ENCODE assay signal across 9 mouse cellular contexts in the genomic region with DNA sequence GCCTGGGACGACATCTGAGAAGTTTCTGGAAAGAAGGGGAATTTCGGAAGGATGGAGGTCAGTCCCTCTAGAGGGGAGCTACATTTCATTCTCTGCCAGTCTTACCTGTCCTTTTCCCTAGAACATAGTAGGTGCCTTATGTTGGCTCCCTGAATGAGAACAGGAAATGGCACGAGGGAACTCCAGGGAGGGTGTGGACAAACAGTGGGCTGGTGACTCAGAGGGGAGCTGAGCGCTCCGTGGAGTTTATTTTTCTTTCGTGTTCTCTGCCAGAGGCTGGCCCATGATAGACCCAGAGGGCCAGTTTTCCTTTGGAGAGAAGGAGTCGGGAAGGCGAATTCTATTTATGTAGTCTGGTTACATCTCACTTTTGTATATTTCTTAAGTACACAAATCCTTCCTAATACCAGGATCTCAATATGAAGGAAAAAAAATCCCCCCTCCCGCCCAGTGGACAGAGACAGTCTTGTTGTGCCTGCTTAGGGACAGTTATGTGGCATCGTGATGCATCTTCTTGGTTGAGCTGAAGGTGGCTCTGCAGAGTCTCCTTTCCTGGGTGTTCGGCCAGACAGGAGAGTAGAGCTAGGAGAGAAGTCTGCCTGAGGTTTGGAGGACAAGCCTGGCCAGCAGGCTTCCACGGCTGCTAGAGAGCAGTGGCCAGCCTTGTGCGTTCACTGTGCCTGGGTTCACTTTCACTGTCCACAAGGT.
DNase-seq lines count a peak whose midpoint lies in the region; ATAC-seq and TF ChIP-seq lines count a peak whose summit lies in the region.
"Had no signal": no experiment of that assay in that cellular context is flagged by ENCODE, and none has a peak within 500 bp of the region (broad histone marks: within the 10 kb centered on the region; RNA-seq: fewer than 3 reads in every experiment).

No protein-coding gene starts in this region.

- H3K4me1 ChIP-seq in cortical plate, adult 2 months (ENCODE audit: control insufficient read depth, insufficient read depth, low read length), result no peaks in the 10 kb centered on the region
- no peaks in the 10 kb centered on the region for H3K4me1 ChIP-seq in midbrain, embryonic 10.5 days
- H3K4me1 ChIP-seq in forebrain, embryonic 16.5 days (replicated peaks; ENCODE audit: control insufficient read depth, insufficient read depth, low read length), result peaks cover 4% of the 10 kb centered on the region; the same call in 1 of the 2 replicates

- no peaks in the 10 kb centered on the region for H3K9me3 ChIP-seq in midbrain, embryonic 10.5 days (replicated peaks)
- no peaks in the 10 kb centered on the region for H3K9me3 ChIP-seq in forebrain, embryonic 16.5 days (ENCODE audit: control insufficient read depth, low read length)

- no peak for TF ChIP-seq POLR2A in cortical plate, adult 2 months (IDR thresholded peaks at IDR 0.05; ENCODE audit: extremely low read depth, insufficient read depth, low read length)

- no peak overlapping the region for H3K27ac ChIP-seq in left cerebral cortex, adult 2 months
- no peak overlapping the region for H3K27ac ChIP-seq in cortical plate, adult 2 months (ENCODE audit: insufficient read depth, low read length)
- H3K27ac ChIP-seq in midbrain, embryonic 10.5 days (replicated peaks), result no peak overlapping the region
- H3K27ac ChIP-seq in forebrain, embryonic 16.5 days (ENCODE audit: low read length), result no peak overlapping the region
- H3K27ac ChIP-seq: hindbrain, embryonic 14.5 days had no signal

- no peaks in the 10 kb centered on the region for H3K36me3 ChIP-seq in midbrain, embryonic 10.5 days
- no peaks in the 10 kb centered on the region for H3K36me3 ChIP-seq in forebrain, embryonic 16.5 days (ENCODE audit: control insufficient read depth, insufficient read depth)

- no peak overlapping the region for H3K9ac ChIP-seq in forebrain, embryonic 16.5 days (replicated peaks; ENCODE audit: low read depth, low read length)
- H3K9ac ChIP-seq: hindbrain, embryonic 14.5 days had no signal

- no peak overlapping the region for H3K4me3 ChIP-seq in left cerebral cortex, adult 2 months
- H3K4me3 ChIP-seq in cortical plate, adult 2 months (ENCODE audit: insufficient read depth, low read length), result no peak overlapping the region
- H3K4me3 ChIP-seq in midbrain, embryonic 10.5 days, result no peak overlapping the region
- no peak overlapping the region for H3K4me3 ChIP-seq in forebrain, embryonic 16.5 days (replicated peaks; ENCODE audit: low read length)

- TF ChIP-seq CTCF in left cerebral cortex, adult 2 months (IDR thresholded peaks at IDR 0.05), result peak; percentile 40
- peak; percentile 32; the same call in 1 of the 2 replicates for TF ChIP-seq CTCF in cortical plate, adult 2 months (IDR thresholded peaks at IDR 0.05; ENCODE audit: extremely low read depth, insufficient read depth, low read length)

- no peak overlapping the region for H3K4me2 ChIP-seq in forebrain, embryonic 16.5 days (ENCODE audit: low read length)
- H3K4me2 ChIP-seq: hindbrain, embryonic 14.5 days had no signal

- intact Hi-C loops in left cerebral cortex, adult 2 months (cut with DNase I), result loop anchor here (5.0 kb wide), 2 partner anchors 111 to 211 kb away; no protein-coding TSS in a partner anchor

- DNase-seq in adrenal gland, postnatal 10 days, result peak; percentile 32
- no peak for DNase-seq in adrenal gland, adult 8-10 months
- no peak for DNase-seq in left cerebral cortex, adult 2 months (ENCODE audit: extremely low spot score in 1 of 2, low spot score in 2 of 2)
- no peak for DNase-seq in left cerebral cortex, adult 8-10 months (ENCODE audit: low spot score in 2 of 2)
- peak; percentile 42 for DNase-seq in lung, postnatal 36 days
- DNase-seq in midbrain, embryonic 10.5 days (ENCODE audit: low spot score), result no peak

- 77% methylated on average over 13 of the region's 13 CpGs for WGBS in midbrain, embryonic 10.5 days
- WGBS in forebrain, embryonic 16.5 days, result 81% methylated on average over 13 of the region's 13 CpGs

- no peaks in the 10 kb centered on the region for H3K27me3 ChIP-seq in midbrain, embryonic 10.5 days (ENCODE audit: low read depth, poor library complexity, severe bottlenecking)
- no peaks in the 10 kb centered on the region for H3K27me3 ChIP-seq in forebrain, embryonic 16.5 days (replicated peaks; ENCODE audit: control insufficient read depth, insufficient read depth, low read length)

- no peak for ATAC-seq in forebrain, embryonic 16.5 days

Comparison
In these comparisons a context has a peak if more than half of its experiments do, and no peak if none do; other contexts are left out.
1. DNase-seq: peak in adrenal gland, postnatal 10 days (single experiment) and lung, postnatal 36 days (single experiment); none in adrenal gland, adult 8-10 months (single experiment), left cerebral cortex, adult 2 months (0 of 2), left cerebral cortex, adult 8-10 months (0 of 2) and midbrain, embryonic 10.5 days (single experiment).